Mouse (Mus musculus) left cerebral cortex, postnatal 4 days (tissue): ENCODE measurements around the gene Slx1b. TPM values are rescaled to one million over a fixed set of nuclear protein-coding genes. Genes with fewer than 3 reads are reported as not detected.
"Not testable (repeated sequence)": the region's sequence is repeated elsewhere in the genome, so short reads cannot be mapped to it uniquely, and the experiment has no call there.

Experiments
- DNase-seq: peaks from one replicate; pipeline ENCODE4 v3.0.0-alpha.2; 2022
- intact Hi-C: fragments of 180-260 bp; cut with DNase I; formaldehyde crosslinking; loops from one replicate; pipeline ENCODE4 v1.15.1; 2025
- total RNA-seq, 2 experiments: library from RNA; stranded (reverse); gene quantifications; 2 replicates each; pipeline ENCODE4 v1.2.3; 2021

The Slx1b gene
- 10 to 100 TPM; 25.4 to 26.5 TPM for total RNA-seq

DNA sequence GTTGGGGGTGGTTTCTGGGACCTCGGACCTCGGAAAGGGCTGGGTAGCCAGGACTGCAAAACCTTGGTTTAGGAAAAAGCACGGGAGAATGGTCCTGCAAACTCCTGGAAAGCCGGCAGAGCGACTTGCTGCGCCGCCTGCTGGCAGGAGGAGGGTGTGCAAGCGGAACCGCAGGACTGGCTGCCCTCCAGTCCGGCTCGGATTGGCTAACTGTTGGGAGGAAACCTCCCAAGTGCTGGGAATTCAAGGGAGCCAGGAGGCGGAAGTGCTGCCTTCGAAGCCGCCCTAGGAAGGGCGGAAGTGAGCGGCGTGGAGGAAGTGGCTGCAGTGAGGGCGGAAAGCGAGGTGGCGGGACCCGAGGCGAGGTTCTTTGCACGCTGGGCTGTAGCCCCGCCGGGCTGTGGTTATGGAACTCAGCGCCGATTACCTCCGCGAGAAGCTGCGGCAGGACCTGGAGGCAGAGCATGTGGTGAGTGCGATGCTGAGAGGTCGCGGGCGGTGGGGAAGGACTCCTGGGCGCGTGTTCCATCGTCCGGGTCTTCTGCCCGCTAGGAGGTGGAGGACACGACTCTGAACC lies at the start of gene Slx1b:
Gene Slx1b, minus strand, starts transcription at position 154 of the 577 bp plus-strand sequence.
- intact Hi-C loops = no loop called here
- DNase-seq = peak; percentile 95

DNA sequence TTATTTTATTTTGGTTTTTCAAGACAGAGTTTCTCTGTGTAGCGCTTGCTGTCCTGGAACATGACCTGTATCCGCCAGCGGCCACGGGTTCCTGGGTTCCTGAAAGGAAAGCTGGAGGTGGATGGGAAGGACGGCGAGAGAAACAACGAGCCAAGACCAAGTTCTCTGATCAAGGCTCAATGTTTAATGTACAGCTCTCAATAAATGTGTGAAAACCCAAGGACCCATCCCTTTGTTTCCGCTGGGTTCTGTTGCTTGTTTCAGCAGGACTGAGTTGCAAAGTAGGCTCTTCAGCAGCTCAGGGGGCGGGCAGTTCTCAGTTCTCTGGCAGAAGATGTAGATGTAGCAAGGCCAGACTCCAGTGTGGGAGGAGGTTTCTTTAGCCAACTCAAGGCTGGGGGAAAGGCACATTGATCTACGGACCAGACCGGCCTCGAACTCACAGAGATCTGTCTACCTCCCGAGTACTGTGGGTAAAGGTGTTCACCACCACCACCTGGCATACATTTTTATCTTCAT lies 46.4 kb upstream of the Slx1b start:
- intact Hi-C loops = no loop called here

DNA sequence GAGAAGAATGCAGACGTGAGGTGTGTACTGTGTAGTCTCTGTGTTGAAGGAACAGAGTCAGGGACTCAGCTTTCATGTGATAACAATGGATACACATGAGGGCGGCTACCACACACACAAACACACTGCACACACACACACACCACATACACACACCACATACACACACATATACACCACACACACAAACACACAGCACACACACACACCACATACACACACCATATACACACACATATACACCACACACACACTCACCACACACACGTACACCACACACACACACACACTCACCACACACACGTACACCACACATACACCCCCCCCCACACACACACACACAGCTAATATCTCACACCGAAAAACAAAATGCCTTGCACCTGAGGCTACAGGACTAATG lies 45.9 kb upstream of the Slx1b start:
- intact Hi-C loops = no loop called here
- no peak for DNase-seq

More for the DNA sequence above, 46.4 kb upstream of the Slx1b start:
- DNase-seq = no peak

DNA sequence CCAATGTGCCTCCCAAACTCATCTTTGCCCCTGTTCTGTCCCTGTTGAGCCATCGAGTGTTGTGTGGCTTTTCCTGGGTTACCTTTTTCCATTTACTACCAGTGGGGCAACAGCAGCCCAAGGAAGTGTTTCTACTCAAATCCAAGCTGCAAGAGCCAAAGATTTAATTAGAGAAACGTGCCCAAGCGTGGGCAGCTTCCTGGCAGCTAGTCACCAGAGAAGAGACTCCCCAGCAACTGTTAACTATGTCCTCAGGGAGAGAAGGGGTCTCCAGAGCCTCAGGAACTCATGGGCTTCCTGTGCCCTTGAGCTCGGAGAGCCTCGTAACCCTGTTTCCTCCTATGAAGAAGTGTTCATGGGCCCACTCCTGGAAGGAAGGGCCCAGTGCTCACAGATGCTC lies 45.4 kb upstream of the Slx1b start:
- DNase-seq = no peak
- intact Hi-C loops = no loop called here

DNA sequence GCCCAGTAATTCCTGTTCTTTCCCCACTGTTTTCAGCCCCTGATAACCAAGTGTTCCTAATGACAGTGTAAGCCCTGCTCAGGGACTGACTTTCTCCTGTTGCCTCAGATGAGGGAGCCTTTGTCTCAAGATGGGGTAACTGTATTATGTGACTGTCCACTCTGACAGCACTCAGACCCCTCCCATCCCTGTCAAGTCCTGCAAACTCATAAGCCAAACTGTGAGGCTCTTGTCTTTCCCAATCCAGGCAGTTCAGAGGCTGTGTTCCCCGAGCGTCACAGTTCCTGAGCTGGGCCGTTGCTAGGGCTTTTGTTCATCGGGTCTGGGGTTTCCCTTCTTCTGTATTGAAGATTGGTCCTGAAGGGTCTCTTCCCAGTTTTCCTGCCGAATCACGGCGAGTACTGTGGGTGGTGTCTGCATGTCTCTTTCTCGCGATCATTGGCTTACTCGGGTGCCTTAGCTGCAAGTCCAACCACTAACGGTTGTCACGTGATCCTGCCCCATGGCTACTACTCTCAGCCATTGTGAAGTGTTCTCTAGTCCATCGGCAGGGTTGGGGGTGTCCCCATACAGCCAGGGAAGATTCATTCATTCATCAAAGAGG lies 44.6 kb upstream of the Slx1b start:
- intact Hi-C loops = no loop called here

DNA sequence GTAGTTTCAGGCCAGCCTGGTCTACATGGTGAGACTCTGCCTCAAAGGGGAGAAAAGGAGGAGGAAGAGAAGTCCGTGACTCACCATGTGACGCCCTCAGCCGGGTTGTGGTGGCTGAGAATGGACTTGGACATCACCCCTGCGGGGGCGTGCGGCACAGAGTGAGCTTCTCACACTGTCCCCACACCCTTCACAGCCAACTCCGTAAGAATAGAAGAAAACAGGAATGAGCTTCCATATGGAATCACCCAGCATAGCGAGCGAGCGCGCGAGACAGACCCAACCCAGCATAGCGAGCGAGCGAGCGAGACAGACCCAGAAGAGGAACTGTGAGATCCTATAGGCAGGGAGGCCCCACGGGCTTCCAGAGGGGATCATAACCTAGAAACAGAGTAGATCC lies 44.0 kb upstream of the Slx1b start:
- intact Hi-C loops = no loop called here
- DNase-seq = no peak

More for the DNA sequence above, 44.6 kb upstream of the Slx1b start:
- DNase-seq = no peak

DNA sequence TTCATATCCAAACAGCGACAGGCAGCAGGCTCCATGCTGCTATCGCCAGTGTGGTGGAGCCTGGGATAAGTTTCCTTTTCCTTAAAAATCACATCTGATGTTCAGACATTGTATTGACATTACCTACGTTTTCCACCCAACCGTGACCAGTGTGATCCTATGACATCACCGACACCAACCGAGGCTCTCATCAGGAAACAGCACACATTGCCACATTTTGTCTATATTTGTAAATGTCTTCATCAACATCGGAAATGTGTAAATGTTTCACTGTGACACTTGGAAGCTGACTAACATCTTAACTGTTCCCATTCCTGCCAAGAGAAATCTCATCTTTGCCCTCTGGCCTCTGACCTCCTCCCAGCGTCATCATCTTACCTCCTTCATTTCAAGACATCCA lies 40.5 kb upstream of the Slx1b start:
- DNase-seq = no peak
- intact Hi-C loops = no loop called here

DNA sequence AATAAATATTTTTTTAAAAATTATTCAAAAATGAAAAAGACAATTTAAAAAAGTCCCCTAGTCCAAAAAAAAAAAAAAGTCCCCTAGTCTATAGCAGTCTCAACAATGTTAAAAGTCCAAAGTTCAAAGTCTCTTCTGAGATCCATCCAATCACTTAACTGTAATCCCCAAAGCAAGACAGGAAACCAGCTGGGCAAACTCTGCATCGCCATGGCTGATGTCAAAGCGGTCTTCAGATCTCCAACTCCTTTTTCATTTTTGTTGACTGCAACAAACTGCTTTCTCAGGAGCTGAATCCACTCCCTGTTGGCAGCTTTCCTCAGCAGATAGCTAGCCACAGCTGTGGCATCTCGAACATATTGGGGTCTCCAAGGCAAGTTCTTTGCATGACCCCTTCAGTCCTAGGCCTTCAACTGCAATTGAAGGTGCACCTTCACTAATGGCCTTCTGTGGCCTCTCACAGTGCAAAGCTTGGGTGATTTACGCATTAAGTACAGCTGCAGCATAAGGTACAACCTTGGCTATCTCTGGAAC lies 34.7 kb upstream of the Slx1b start:
- DNase-seq, intact Hi-C loops: not testable (repeated sequence)

DNA sequence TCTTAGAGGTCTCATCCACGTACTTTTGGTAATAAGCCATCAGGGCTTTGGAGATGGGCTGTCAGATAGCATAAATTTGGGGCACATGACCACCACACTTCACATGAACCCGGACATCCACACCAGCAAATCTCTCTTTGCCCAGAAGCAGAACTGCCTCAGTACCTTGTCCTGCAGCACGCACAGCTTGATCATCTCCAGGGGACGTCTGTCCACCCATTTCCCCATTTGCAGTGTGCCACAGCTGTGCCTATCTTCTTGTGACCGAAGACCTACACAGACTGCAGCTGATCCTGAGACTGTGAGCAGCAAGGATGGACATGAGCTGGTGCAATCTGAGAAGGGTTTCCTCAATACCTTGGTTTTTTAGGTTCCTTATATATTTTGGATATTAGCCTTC lies 30.1 kb upstream of the Slx1b start:
- intact Hi-C loops = no loop called here
- no peak for DNase-seq

DNA sequence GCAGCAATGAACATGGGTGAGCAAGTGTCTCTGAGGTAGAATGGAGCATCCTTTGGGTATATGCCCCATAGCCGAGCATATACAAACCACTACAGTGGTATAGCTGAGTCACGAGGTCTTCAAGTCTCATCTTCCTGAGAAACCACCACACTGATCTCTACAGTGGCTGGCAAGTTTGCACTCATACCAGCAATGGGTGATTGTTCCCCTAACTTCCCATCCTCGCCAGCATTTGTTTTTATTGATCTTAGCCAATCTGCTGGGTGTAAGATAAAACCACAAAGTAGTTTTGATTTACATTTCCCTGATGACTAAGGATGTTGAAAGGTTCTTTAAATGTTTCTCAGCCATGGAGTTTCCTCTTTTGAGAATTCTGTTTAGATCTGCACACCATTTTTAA lies 29.5 kb upstream of the Slx1b start:
- intact Hi-C loops = no loop called here

DNA sequence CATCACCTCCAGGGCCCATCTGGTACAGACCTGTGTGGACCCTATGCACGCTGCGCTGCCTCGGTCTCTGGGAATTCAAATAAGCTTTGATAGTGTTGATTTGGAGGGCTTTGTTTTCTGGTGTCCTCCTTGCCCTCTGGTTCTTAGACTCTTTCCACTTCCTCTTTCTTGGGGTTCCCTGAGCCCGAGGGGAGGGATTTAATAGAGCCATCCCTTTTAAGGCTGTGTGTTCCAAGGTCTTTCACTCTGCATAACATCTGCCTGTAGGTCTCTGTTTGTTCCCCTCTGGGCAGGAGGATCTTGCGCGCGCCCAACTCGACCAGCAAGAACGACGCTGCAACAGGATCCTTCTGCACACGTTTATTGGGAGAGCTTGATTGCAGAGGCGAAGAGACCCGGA lies 26.1 kb upstream of the Slx1b start:
- intact Hi-C loops = no loop called here
- no peak for DNase-seq

More for the DNA sequence above, 29.5 kb upstream of the Slx1b start:
- no peak for DNase-seq

DNA sequence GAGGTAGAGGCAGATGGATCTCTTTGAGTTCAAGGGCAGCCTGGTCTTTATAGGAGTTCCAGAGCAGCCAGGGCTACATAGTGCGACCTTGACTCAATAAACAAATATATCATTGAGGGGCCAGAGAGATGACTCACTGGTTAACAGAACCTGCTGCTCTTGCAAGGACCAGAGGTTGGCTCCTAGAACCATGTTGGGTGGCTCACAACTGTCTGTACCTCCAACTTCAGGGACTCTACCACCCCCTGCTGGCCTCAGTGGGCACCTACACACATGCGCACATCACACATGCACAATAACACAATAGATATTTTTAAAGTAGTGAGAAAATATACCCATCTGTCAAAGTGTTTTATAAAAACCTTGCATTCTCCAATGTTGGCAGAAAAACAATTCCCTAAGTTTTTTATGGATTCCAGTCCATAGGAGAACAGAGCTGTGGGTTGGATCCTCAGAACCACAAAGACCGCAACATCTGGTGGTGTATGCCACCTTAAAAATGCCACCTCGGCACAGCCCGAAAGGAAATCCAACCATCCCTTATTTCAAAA lies 23.3 kb upstream of the Slx1b start:
- no peak for DNase-seq
- intact Hi-C loops = no loop called here

DNA sequence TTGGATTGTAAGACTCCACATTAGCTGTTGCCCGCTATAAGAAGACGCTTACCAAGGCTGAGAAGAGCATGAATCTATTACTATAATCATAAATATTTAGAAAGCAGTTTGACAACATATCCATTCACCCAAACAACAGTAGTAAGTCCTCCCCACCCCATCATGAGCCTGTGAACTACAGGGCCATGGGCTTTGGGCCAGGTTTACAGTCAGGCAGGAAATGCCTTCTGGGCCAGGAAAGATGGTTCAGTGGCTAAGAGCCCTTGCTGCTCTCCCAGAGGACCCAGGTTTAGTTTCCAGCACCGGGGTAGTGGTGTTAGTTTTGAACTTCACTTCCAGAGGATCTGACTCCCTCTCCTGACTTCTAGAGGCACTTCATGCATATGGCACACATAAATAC lies 22.0 kb upstream of the Slx1b start:
- no peak for DNase-seq
- intact Hi-C loops = no loop called here

DNA sequence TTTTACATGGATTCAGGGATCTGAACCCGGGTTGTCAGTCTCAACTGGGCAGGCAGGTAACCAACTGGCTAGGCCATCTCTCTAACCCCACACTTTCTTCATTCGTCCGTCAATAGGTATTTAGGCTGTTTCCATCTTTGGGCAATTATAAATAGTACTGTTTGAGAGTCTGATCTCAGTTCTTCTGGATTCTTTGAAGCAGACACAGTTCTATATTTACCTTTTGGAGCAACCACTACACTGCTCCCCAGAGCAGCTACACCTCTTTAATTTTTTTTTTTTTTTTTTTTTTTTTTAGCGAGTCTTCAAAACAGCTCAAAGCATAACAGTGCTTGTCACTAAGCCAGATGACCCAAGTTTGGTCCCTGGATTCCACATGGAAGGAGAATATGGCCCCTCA lies 20.1 kb upstream of the Slx1b start:
- intact Hi-C loops = no loop called here
- no peak for DNase-seq

DNA sequence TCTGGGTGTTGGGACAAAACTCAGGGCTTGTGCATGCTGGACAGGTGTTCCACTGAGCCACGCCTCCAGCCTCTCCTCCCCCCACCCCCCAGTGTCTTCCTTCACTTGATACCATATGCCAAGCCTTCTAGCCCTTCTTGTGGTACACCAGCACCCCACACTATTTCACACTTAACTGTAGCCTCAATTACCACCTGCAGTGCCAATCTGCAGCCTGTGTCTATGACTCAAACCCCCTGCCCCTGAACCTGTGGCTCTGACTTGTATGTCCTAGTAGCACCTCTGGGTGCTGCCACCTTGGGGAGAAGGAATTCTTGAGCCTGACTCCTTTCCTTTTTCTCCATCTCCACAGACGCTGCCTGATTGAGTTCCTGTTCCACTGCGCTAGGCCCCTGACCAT lies 16.3 kb upstream of the Slx1b start:
- intact Hi-C loops = no loop called here

DNA sequence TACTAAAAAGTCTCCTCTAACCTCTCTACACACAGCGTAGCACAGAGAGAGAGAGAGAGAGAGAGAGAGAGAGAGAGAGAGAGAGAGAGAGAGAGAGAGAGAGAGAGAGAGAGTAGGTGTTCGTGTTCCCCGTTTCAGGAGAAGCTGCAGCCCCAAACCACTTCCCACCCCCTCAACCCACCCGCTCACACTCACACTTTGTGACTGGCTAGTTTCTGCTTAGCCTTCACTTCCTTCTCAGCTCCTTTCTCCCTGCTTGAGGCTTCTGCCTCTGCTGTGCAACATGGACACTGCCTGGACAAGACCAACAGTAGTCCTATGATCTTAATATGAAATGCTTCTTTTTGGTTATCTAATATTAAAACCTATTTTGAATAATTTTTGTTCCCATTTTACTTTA lies 14.7 kb upstream of the Slx1b start:
- intact Hi-C loops = no loop called here
- no peak for DNase-seq

More for the DNA sequence above, 16.3 kb upstream of the Slx1b start:
- no peak for DNase-seq

DNA sequence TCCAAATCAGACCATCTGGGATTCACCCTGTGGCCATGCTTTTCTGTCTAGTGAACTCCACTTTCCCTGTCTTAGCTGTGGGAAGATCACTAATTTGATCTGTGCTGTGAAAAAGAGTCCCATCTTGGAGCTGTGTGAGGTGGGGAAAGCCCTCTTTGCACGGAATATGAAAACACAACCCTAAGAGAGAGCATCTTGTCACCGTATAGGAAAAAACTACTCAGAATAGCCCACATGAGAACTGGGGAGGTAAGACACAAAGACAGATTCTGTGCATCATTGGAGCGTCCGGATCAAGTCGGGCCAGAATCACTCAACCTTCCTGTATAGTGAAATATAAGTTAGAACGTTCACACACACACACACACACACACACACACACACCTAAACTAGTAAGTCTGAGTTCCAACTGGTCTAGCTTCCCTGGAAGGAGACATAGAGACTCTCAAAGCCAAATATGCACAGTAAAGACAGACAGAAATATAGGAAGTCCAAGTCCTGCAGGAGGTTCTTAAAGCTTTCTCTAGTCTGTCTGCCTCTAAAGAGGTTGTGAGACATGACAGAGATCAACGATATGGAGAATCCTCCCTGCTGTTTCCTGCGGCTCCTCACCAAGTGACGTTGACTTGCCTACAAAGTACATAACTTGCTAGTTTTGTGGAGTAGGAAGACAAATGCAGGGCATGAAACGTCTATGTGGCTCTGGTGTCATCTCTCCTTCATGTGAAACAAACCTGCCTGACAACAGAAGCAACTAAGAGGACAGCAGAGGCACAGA lies 12.8 kb upstream of the Slx1b start:
- intact Hi-C loops = no loop called here

DNA sequence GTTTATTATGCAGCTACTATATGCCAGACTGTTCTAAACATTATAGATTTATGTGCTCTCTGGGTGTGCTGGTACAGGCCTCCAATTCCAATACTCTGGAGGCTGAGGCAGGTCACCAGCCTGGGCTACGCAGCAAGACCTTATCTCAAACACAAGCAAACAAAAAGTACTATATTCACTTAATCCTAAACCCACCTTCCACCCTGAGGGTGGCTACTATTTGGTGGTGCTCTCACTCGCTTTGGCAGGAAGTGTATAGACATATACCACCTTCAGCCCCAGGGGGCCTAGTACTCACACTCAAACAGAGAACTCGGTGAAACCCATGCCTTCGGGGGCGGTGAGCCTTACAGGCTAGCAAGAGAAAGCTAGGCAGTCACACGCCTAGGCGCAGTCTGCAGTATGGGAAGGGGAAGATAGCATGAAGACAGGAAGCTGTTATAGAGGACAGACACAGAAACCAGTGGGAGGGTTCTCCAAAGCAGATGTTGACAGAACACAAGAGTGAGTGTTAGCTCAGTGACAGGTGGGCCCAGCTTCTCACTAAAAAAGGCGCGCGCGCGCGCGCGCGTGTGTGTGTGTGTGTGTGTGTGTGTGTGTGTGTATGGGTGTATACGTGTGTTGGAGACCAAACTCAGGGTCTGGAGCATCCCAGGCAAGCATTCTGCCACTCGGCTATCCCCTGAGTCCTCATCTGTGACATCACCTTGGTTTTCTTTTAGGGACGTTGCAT lies 12.0 kb upstream of the Slx1b start, which contains the start of gene Coro1a:
Gene Coro1a, minus strand, starts transcription at position 346 of the 733 bp plus-strand sequence.
- intact Hi-C loops = no loop called here
- DNase-seq = no peak

More for the DNA sequence above, 12.8 kb upstream of the Slx1b start:
- DNase-seq = no peak

DNA sequence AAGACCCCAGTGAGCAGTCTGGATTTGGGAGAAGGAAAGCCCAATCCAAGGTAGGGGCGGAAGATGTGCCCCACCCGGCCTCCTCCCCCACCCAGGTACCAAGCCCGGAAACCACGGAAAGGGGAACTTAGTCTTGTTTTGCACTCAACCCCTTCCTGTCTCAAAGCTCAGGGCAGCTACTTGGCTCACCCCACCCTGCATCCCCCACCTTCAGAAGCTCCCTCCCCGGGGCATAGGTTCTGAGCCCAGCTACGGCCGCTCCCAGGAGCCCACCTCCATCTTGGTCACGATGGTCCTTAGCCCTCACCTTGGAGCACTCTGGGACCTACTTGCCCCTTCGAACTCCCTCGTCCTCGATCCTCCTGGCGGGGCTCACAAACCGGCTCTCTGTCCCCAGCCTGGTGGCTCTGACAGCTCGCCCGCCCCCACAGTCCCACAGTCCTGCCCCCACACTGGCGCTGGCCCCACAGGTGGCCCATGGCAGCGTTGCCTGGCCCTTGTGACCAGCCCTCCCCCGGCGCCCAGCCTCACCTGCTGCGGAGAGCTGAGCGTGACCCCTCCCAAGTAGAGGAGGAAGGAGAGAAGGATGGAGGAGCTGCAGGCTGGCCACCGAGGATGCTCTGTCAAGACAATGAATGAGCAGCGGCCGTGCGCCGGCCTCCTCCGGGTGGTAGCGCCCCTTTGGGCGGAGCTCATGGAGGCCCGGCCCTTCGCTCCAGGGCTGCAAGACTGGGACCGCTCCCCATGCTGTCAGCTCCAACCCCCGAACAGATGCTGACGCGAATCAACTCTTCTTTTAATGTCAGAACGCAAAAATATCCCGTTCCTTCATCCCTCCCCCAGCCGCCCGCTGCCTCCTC lies 8.8 kb upstream of the Slx1b start:
- intact Hi-C loops = loop anchor here (5.0 kb wide), 1 partner anchor 53 kb away; the partner anchor contains the start of gene Mapk3

DNA sequence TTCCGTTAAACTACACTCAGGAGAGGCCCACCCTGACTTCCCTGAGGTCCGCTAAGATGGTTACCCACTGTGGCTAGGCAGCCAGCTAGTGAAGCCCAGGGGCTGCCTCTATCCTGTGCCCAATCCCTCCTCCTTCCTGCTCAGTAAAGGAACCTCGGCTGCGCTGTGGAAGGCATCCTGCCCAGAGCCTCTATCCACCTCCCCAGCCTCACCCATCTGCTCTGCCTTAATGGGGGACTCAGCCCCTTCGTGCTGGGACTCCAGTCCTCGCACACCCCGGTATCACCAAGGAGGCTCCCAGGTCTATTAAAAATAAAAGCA lies 8.1 kb upstream of the Slx1b start:
- peak; percentile 35 for DNase-seq
- intact Hi-C loops = loop anchor here (5.0 kb wide), 1 partner anchor 54 kb away; the partner anchor contains the start of gene Mapk3

More for the DNA sequence above, 8.8 kb upstream of the Slx1b start:
- DNase-seq = peak; percentile 79
